Mouse (Mus musculus): Measurements from ENCODE around the gene Pias4.

Pias4 gene

DNA sequence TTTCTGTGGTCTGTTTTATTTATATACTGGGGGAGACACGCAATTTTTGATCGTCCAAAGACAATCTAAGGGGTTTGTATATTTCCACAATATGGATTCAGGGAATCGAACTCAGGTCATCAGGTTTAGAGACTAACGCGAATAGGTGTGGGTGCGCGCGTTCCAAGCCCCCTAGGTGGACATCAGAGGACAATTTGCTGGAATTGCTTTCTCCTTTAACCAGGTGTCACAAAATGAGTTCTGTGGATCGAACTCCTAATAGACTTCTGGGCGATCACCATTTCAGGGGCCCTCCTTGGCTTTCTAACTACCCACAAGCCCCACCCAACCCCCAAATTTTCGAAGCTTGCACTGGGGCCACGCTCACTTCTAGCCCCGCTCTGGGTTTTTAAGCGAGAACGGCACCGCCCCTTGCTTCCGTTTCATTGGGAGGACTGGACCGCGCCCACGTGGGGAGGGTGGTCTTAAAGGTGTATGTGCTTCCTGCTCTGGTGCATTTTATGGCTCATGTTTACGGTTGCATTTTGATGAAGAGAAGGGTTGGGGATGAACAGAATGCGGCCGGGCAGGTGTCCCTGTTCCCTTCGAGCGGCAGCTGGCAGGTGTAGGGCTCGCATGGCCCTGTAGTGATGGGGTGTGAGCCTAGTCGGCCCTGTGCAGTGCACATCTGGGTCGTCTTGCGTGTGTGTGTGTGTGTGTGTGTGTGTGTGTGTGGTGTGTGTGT, 960 bp upstream of the Pias4 start:
- peak; percentile 84 to 89 for DNase-seq

DNA sequence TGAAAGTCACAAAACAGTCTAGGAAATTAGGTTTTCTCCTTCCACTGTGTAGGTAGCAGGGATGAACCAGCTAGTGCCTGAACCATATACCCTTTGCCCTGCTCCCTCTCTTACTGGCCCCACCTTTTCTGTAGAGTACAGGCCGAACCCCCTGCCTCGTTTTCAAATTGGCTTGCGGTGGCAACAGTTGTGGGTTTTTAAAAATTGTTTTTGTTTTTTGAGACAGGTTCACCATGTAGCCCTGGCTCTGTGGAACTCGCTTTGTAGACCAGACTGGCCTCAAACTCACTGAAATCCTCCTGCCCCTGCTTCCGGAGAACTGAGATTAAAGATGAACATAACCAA, 336 bp upstream of the Pias4 start:
- DNase-seq: no peak

DNA sequence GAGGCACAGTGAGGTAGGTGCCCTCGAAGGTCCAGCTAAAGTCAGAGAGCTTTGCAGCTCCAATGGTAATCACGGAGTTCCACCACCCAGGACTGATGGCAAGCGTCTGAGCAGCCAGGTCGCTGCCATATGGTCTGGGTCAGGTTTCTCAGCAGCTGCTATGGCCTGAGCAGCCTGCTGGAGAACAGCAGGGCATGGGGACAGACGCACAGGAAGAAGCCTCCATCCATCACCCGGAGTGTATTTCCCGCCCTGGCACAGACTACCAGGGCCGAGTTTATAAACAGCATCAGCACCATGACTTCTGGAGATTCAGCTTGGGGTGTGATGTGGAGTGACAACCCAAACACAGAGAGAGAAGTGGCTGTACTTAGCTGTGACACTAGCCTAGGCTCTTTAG, 2.6 kb downstream of the Pias4 start:
- DNase-seq: peak; percentile 51 to 58

DNA sequence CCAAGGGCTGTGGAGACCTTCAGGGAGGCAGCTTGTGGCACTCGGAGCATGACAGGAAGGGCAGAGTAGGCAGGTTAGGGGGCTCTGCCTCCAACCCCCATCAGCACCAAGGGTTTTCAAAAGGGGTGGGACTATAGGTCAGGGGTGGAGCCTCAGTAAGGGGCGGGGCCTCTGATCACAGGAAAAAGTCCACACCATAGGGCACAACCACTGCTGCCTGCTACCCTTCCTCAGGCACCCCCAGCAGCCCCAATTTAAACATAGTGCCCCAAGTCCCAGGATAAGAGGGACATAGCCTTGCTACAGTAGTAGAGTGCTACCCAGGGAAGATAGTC, 5.4 kb downstream of the Pias4 start:
- DNase-seq: peak in 1 of 2 experiments; percentile 22

DNA sequence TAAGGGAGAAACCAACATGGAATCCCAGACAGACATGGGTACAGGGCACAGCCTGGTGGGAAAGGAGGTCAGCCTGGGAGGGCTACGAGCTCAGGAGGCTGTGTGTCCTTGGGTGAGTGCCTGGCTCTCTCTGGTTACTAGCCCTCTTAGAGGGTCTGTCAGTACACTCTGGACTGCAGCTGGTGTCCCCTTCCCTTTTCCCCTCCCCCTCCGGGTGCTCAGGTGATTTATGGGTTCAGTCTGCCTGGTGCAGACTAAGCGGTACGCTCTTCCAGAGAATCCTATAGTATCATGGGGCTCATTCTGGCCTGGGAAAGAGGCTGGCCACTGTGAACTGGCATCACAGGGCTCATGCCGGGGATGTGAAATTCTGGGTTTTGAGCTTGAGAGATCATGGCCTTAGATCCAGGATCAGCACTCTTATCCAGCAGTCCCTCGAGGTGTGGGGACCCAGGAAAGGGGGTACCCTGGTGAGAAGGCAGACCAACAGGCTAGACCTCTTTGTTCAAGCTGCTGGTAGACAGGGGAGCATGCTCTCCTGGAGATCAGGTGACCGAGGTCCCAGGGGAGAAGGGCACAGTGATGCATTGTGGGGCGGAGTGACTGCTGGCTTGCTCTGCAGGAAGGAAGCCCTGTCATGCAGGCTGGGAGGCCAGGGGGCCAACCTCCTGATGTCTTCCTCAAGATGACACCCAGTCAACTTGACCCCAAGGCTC, 6.0 kb downstream of the Pias4 start:
- DNase-seq: peak in 1 of 2 experiments; percentile 17

DNA sequence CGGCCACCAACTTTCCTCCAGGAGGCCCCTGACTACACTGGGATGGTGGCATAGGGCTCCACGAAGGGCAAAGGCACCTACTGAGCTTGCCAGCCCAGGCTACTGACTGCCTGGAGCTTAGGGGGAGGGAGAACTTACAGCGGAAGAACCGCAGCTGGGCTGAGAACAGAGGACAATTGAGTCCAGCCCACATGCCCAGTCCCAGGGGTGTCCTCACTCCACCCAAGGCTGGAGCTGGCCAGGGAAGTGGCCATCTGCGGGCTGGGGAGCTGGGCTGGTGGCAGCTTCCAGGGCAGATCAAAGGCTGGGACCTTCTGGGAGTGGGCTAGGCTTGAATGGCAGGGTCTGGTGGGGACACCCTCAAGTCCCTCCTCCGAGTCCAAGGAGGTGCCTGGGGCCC, 13.0 kb downstream of the Pias4 start:
- DNase-seq: no peak

DNA sequence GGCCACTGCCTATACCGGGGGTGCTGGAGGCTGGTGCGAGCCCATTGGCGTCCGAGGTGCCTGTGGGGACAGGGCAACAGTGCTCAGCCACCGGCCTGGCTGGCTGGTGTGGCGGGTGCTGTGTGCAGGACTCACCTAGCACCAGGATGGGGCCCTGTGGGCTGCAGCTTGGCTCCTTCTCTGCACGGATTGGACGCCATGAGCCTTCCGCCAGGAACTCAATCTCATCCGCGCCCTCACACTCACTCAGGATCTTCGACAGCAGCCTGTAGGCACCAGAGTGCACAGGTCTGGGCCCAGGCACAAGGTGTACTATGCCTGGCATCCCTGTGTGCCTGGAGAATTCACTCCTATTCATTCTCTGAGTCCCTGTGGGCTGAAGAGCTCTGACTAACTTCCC, 13.4 kb downstream of the Pias4 start:
- no peak for DNase-seq

DNA sequence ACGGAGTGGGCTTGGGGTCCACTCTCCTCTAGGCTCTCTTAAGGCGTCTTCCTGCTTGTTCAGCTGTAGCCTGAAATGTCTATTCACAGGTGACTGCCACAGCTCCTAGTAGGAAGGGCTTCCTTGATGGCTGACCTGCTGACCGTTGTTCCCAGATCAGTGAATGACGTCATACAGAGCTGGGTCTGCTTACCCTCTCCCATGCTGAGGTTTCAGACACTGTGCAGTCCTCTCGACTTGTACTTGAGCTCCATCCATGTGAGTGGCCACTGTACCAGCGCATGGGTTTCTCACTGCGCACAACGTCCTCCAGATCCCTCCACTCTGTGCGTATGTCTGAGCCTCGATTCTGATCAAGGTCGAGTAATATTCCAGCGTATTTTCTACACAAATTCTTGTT, 15.1 kb downstream of the Pias4 start:
- no peak for DNase-seq

DNA sequence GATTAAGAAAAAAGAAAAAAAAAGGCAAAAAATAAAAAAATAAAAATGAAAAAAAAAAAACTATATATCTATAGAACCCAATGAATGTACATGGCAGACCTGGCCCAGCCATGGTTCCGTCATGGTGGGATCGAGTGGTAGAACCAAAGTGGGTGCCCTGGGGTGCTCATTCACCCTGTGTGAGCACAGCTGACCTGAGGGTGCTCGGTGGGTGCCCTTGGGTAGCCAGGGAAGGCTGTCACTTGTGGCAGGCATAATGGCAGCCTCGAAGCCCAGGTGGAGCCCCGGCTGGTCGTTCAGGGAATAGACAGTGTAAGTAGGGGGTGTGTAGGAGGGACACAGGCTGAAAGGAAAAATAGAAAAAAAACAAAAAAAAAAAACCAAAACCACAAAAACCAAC, 16.5 kb downstream of the Pias4 start:
- no peak for DNase-seq

DNA sequence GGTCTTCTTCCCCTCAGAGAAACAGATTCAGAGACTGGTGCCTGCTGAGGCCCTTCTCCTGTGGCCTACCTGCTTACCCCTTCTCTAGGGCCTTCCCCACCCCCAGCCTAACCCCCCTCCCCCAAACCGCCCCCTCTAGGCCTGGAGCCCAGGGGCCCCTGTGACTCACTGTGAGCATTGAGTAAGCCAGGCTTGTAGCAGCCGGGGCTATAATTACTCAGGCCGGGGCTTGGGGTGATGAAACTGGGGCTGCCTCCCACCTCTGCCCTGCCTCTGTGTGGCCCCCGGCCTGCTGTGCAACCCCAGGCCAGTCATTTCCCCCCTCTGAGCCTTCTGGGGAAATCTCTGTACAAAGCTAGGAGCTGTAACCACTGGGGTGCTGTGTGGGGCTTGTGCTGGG, 21.4 kb downstream of the Pias4 start:
- DNase-seq: no peak

DNA sequence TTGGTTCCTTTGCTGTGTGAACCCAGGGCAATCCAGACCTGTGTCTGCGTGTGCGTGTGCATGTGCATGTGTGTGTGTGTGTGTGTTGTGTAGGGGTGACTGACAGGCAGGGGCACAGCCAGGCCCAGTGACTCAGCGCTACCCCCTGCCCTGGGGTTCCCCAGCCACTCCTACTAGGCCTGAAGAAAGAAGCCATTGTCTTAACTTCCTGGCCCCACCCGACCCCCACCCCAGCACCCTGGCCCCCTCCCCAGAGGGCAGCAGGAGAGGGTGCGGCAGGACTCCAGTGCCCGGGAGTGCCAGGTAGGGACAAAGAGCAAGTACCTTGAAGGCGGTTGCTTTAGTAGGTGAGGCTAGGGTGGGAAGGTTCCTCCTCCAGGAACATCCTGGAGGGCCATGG, 21.9 kb downstream of the Pias4 start:
- no peak for DNase-seq

DNA sequence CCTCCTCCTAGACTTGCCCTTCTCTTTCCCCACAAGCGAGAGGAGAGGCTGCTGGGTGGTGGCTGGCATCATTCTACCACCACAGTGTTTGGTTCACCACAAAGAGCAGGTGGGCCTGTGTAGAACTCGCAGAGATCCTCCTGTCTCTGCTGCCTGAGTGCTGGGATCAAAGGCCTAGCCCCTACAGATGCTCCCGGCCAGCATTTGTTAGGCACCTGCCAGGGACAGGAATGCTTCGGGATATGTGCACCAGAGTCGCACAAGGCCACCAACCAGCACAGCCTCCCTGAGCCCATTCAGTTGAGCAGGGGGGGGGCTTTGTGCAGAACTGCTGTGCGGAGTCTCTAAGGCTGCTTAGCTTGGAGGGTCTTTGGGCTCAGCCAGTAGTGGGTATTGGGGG, 22.4 kb downstream of the Pias4 start:
- no peak for DNase-seq

DNA sequence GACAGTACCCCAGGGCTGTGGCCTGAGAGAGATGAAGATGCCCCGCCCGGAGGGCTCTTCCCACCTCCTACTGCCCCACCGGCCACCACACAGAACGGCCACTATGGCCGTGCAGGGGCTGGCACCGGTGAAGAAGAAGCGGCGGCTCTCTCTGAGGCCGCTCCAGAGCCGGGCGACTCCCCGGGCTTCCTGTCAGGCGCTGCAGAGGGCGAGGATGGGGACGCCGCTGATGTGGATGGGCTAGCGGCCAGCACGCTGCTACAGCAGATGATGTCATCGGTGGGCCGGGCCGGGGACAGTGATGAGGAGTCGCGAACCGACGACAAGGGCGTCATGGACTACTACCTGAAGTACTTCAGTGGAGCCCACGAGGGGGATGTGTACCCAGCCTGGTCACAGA, 23.1 kb downstream of the Pias4 start:
- no peak for DNase-seq

DNA sequence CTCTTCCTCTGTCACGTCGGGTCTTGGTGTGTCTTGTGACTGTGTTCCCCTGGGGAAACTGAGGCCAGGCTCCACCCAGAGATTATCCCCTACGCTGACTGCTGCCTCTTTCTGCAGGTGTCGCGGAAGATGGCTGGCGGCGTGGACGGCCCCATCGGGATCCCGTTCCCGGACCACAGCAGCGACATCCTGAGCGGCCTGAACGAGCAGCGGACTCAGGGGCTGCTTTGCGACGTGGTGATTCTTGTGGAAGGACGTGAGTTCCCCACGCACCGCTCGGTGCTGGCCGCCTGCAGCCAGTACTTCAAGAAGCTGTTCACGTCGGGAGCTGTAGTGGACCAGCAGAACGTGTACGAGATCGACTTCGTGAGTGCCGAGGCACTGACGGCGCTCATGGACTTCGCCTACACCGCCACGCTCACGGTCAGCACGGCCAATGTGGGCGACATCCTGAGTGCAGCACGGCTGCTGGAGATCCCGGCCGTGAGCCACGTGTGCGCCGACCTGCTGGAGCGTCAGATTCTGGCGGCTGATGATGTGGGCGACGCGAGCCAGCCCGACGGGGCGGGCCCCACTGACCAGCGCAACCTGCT, 23.8 kb downstream of the Pias4 start:
- no peak for DNase-seq

DNA sequence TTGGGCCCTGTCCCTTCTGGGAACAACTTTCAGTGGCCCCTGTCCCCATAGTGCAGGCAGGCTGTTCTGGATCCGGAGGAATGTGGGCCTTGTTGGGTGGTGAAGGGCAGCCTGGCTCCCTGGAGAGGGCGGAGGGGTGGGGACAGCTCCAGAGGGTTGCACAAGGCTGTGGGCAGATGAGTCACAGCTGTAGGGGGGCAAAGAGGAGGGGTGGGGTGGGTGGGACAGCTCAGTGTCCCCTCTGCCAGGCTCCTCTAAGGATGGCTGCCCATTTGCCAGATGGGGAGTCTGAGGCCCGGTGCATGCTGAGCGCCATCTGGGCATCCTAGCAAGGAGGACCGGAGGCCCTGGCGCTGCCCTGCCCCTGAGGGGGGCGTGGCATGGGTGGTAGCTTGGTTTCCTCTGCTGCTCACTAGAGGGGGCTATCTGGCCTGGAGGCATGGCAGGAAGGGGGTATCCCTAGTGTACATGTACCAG, 24.5 kb downstream of the Pias4 start:
- DNase-seq: peak in 1 of 2 experiments; percentile 64

DNA sequence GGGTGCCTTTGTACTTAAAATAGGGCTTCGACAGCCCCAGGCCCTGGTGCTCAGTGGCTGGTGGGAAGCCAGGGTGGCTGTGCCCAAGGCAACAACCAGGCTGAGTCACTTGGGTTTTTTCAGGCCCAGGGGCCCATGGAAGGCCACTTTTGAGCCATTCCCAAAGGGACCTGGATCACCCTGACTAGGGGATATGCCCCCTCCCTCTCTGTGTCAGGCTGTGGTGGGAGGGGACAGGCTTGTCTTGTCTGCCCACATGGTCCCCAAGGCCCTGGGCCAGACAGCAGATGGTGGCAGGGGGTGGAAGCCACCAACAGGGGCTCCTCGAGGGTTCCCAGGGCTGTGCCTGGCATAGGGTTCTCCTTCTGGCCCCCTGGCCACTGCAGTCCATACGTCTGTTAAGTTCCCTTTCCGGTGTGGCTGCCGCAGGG, 25.2 kb downstream of the Pias4 start:
- no peak for DNase-seq

DNA sequence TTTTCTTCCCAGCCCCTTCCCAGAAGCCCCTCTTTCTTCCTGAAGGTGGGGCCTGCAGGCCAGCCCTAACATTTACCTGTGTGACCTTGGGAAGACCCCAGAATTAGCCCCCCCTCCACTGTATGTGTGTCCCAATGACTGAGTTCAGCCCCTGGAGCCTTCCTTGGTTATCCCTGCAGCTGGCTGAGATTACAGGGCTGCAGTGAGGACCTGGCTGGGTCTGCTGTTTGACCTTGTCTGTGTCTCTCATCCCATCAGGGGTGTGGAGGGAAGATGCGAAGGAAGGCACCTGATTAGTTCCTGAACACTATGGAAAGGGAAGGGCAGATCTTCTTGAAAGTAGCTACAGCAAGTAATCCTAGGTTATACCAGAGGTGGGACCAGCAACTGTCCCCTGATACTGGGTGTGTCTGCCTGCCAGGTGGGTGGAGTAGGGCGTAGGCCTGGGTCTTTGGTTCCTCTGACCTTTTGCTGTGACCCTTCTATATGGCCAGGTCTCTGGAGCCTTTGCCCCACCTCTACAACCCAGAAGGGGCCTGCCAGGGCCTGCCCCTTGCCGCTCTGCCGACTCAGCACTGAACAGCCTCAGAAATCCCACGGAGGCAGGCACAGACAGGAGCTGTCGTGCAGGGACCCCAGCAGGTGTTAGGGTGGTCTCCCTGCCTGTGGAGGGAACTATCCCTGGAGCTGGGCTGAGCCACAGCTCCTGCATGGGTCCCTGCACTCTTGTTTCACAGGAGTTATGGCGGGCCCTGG, 26.1 kb downstream of the Pias4 start:
- DNase-seq: no peak

DNA sequence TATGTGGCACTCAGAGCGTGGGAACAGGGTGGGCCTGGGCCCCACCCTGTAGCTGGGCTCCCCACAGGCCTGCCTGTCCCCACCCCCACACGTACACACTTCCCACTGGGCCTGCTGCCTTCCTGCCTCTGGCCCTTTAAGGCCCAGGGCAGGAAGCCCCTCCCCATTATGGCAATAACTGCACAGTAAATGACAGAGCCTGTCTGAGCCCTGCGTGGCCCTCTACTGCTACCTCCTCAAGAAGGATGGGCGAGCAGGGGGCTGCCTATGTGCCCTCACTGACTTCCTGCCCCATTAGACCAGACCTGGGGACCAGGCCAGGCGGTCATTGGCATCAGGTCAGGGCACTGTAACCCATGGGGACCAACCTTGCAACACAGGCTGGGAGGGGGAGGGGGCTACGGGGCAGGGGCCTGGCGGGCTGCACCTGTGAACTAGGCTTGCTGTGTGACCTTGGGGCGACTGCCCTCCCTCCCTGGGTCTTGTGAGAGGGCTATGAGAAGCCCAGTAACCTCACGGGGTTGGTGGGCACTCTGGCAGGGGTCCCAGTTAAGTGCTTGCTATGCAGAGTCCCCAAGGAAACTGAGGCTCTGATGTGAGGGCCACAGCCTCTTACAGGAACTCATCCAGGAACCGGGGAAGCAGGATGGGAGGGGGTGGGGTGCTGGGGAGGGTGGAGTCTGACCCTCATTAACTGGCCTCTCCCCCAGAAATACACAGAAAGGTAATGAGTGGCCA, 26.8 kb downstream of the Pias4 start:
- no peak for DNase-seq

DNA sequence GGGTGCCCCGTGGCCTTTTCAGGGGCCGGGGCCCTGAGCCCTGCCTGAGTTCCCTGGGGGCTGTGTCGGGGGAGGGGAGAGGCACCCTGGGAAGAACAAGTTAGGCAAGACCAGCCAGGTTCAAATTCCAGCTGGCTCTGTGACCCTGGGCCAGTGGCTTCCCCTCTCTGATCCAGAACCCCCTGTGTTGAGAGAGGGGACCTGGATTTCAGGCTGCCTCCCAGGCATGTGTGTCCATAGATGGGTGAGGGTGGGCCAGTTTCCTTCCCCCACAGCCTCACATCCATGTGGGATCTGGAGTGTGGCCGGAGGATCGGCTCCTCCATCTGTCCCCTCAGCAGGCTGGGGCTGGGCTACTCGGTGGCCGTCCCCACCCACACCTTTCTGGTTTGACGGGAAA, 27.7 kb downstream of the Pias4 start:
- DNase-seq: peak; percentile 75 to 82

DNA sequence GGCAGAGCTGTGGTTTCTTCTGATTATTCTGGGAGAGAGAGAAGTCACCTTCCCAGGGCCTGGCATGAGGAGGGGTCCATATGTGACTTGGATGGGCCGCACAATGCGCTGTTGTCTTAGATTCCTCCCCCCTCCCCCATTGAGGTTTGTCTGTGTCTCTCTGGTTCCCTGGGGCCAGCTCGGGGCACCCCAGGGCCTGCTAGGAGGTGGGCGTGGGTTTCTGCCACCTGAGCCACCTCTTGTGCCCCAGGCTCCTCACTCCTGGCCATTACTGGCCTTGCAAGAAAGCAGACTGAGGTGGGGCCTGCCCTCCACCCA, 28.2 kb downstream of the Pias4 start:
- no peak for DNase-seq

DNA sequence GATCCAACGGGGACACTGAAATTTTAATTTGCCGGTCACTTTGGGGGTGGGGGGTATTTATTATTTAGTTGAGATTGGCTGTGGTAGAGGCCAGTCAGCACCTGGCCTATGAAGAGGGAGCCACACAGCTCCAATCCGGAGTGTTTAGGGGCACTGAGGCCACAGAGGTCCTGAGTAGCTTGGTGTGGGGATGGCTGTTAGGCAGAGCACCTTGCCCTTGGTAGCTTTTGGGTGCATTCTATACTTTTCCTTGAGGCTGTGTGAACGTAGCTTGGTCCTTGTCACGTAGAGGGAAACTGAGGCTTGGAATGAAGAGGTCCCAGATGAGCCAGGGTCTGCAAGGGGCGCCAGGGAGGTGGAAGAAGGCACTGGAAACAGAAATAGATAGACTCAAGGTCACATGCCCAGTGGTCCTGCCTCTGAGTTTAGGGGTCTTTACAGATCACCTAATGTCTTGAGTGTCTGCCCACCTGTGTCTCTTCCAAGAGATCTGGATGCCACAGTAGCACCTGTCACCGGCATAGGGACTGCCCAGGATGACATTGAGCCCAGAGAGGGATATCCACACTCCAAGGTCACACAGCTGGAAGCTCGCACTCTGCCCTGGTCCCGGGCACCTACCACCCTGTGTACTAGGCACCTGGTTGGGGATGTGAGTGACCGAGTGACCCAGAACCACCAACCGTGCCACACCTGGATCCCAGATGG, 28.7 kb downstream of the Pias4 start:
- DNase-seq: no peak

DNA sequence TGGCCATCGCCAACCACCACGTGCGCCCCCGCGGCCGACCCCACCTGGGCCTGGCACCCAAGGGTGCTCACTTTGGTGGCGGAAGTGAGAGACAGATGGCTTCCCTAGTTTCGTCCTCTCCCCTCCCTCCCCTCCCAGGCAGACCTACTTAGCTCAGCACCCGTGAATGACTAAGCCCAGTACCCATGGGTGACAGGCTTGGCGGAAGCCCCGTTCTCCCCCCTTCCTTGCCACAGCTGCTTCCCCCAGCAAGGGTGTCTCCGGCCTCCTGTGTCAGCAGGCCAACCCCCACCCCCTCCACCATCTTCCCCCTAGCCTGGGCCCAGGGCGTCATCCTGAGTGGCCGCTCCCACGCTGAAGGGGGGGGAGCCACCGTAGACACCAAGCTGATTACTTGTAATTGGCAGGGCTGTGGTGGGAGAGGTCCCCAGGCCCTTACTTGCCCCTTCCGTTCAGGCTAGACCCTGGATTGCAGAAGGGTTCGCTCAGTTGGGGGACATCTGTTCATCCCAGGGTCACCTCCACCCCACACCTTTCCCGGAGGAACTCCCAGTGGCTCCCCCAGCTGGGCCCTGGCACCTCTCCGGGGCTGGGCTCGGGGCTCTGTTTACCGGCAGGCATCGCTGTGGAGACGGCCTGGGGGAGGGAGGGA, 29.5 kb downstream of the Pias4 start:
- DNase-seq: peak; percentile 72 to 74

Measured in cerebellum, postnatal 14 days (tissue).